Mouse (Mus musculus) mouse embryonic stem cell (cell line): ENCODE data around the gene Bag6.

Experiments
- in situ Hi-C, 2 experiments: fragments of 300-500 bp; cut with MboI; formaldehyde crosslinking; loops; 1 replicate in 1 of 2; 3 replicates in 1 of 2; pipeline ENCODE4 v1.14.3; 2019 to 2020; ENCODE audit warnings: low sequenced_read_pairs in 2 of 2, low pct_unique_long_range_greater_than_20kb in 1 of 2, mixed read lengths in 1 of 2; ENCODE audit not compliant: unreplicated experiment in 1 of 2

The Bag6 gene

GRCm38 (mm10) chr17:35135591-35136320 is 778 bp downstream of the Bag6 start:
- in situ Hi-C loops, result no loop called here

DNA sequence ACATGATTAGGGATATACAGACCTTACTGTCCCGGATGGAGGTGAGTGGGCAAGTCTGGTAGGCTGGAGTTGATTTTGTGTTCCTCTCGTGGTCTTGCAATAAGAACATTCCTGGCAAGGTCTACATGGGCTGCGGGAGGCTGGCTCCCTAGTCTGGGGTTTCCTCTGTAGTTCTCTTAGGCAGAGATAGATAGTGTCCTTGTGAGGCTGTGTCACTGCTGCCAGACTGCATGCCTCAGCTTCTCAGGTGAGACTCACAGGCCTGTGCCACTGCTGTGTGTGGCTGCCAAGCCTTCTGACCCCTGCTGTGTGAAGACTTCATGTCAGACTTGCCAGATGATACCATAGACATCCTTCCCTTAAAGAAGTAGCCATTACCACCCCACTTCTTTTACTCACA is 4.3 kb downstream of the Bag6 start:
- in situ Hi-C loops, result no loop called here

GRCm38 (mm10) chr17:35140490-35140996 is 5.6 kb downstream of the Bag6 start:
- in situ Hi-C loops, result loop anchor here in 1 of 2 experiments (10.0 kb wide), 1 partner anchor 126 kb away; the partner anchor contains the start of gene Vwa7

DNA sequence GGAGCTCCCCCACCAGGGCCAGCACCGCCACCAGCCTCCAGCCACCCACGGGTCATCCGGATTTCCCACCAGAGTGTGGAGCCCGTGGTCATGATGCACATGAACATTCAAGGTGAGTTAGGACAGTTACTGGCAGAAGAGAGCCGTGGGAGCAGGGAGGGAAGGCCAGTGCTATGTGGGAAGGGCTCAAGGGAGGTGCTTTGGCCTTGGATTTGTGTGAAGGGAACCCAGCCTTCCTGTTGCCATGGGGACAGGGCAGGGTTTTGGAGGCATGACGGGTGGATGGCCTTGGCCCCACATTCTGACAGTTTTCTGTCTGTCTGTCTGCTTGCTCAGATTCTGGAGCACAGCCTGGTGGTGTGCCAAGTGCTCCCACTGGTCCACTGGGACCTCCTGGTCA is 7.0 kb downstream of the Bag6 start:
- in situ Hi-C loops, result loop anchor here in 1 of 2 experiments (10.0 kb wide), 1 partner anchor 127 kb away; the partner anchor contains the start of gene Vwa7

DNA sequence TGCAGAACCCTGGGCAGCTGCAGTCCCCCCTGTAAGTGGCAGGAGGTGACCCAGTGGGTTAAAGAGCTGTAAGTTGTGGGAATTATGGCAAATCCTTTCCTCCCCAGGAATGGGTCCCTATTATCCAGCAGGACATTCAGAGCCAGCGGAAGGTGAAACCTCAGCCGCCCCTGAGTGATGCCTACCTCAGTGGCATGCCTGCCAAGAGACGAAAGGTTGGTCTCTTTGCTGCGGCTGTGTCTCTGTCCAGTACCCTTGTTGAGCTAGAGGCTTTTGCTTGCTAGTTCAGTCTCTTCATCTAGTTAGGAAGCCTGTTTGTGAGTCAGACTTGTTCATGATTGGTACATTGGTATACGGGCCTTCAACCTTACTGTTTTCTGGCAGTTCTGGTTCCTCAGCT is 11.2 kb downstream of the Bag6 start:
- in situ Hi-C loops, result loop anchor here in 1 of 2 experiments (10.0 kb wide), 1 partner anchor 131 kb away; the partner anchor contains the start of gene Vwa7

GRCm38 (mm10) chr17:35147348-35147747 is 12.4 kb downstream of the Bag6 start:
- in situ Hi-C loops, result loop anchor here in 1 of 2 experiments (10.0 kb wide), 1 partner anchor 133 kb away; the partner anchor contains the start of gene Vwa7

- in situ Hi-C loops, result loop anchor here in 1 of 2 experiments (10.0 kb wide), 1 partner anchor 133 kb away; the partner anchor contains the start of gene Vwa7
Measured at GRCm38 (mm10) chr17:35147922-35148639, 13.1 kb downstream of the Bag6 start.

GRCm38 (mm10) chr17:35152121-35152520 is 17.1 kb downstream of the Bag6 start:
- in situ Hi-C loops, result no loop called here

- in situ Hi-C loops, result no loop called here
Measured at GRCm38 (mm10) chr17:35153077-35153476, 18.1 kb downstream of the Bag6 start.

- in situ Hi-C loops, result no loop called here
Measured at GRCm38 (mm10) chr17:35153931-35154330, 19.0 kb downstream of the Bag6 start.

GRCm38 (mm10) chr17:35154616-35155015 is 19.6 kb downstream of the Bag6 start:
- in situ Hi-C loops, result no loop called here

GRCm38 (mm10) chr17:35155451-35155850 is 20.5 kb downstream of the Bag6 start:
- in situ Hi-C loops, result no loop called here

DNA sequence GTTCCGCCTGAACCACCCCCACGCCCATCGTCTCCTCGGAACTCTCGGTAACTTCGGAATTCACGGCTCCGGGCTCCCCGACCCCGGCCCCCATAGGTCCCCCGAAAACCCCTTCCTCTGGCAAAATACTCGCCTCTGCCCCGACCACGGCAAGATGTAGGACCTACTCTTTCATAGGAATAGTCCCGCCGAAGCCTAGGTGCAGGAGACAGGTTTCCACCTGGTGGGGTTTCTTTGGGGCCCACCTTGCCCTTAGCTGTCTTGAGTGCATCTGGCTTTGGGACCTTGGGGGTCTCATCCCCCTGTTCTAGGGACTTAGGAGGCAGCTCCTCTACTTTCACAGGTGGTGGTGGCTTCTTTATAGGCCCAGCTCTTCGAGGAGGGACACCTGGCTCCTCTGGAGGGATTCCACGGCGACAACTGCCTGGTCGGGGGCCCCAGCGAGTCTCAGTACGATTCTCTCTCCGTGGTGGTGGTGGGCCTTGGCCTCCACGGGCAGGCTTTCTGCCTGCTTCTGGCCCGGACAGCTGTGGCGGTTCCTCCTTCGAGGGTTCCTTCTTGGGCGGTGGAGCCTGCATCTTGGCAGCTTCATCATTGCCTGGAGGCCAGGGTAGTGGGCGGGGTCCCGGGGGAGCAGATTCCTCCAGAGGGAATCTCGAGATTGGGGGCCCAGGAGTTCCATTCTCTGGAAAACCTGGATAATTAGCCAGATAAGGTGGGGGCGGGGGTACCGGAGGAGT is 21.7 kb downstream of the Bag6 start:
- in situ Hi-C loops, result no loop called here

GRCm38 (mm10) chr17:35157254-35157653 is 22.3 kb downstream of the Bag6 start:
- in situ Hi-C loops, result no loop called here

GRCm38 (mm10) chr17:35157661-35158175 is 22.7 kb downstream of the Bag6 start:
- in situ Hi-C loops, result no loop called here

- in situ Hi-C loops, result no loop called here
Measured at GRCm38 (mm10) chr17:35158850-35159593, 24.0 kb downstream of the Bag6 start.

GRCm38 (mm10) chr17:35159638-35160037 is 24.7 kb downstream of the Bag6 start:
- in situ Hi-C loops, result no loop called here

GRCm38 (mm10) chr17:35161421-35161820 is 26.4 kb downstream of the Bag6 start:
- in situ Hi-C loops, result no loop called here
